Mouse (Mus musculus) hematopoietic multipotent progenitor cell, adult 10-12 weeks (in vitro differentiated cells): ENCODE measurements around the gene Lrwd1. TPM values are rescaled to one million over a fixed set of nuclear protein-coding genes. Genes with fewer than 3 reads are reported as not detected.

Source experiments
- polyA plus RNA-seq: library from polyadenylated mRNA; stranded (reverse); fragments of >175 nt; gene quantifications from 2 replicates; pipeline ENCODE4 v1.2.3, GENCODE M21; 2012; ENCODE audit warnings: low replicate concordance

Lrwd1 gene
- polyA plus RNA-seq = 48.0 and 50.0 TPM in 2 replicates

DNA sequence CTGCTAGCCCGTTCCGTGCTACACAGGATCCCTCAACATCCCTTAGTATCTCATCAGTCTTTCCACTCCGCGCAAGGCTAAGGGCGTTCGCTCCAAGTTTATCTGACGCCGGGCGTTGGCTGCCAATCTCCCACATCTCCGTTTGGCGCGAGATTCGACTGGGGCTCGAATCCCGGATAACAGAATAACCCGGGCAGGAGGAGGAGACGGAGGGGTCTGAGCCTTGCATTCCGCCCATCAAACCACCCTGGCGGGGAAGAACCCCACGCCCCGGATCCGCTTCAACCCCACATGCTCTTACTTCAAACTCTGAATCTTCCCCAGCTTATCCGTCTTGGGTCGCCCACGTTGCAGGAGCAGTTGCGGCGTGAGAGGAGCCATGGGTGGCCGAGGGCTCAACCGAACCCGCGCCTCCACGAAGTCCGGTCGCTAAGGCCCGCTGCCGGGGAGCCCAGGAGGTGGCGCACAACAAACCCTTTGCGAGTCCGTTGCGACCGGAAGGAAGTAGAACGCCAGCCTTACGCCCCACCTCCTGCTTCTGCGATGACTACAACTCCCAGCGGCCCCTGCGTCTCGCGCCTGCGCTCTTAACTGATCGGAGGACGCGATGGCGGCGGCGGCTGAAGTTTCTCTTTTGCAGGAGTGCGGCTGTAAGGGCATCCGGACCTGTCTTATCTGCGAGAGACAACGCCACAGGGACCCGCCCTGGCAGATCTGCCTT, at the start of gene Lrwd1, which contains the start of gene Alkbh4:
Gene Lrwd1 (minus strand): TSS at position 504 of the 721 bp plus-strand sequence.
Gene Alkbh4 (plus strand): TSS at position 576 of the 721 bp plus-strand sequence.

DNA sequence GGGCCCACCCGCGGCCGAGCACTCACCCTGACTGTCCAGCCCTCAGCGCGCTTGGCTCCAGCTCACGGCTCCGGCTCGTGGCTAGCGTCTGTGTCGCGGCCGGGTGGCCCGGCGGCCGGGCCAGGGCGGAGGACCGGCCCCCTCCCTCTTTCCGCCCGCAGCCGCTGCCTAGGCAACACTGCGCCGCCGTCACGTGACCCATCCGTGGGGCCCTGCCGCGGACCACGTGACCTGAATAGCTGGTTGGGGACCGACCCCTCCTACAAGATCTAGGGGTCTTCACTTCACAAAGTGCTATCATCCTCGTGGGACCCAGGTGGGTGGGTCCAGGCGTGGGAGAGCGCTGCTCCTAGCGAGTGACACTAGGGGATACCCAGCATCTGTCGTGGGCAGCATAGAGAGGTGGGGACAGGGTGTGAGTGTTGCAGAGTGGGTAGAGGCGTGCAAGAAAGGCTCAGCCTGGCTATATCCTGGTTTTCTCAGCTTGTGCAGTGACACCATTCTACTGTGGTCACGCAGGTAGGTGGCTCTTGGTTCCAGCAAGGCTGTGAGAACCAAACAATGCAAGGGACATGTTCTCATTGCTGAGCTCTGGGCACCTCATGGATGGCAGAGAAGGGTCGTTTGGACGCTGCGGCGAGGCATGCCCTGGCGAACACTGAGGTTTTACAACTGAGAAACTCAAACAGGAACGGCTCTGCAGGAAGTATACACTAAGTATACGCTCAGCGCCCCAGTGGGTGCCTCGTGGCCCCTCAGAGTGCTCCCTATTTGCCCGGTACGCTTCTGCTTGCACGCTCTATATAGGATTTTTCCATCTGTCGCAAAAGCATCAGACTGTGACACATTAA, 34.9 kb upstream of the Lrwd1 start, which contains the start of gene Orai2:
Gene Orai2 (minus strand): TSS at position 202 of the 851 bp plus-strand sequence.

DNA sequence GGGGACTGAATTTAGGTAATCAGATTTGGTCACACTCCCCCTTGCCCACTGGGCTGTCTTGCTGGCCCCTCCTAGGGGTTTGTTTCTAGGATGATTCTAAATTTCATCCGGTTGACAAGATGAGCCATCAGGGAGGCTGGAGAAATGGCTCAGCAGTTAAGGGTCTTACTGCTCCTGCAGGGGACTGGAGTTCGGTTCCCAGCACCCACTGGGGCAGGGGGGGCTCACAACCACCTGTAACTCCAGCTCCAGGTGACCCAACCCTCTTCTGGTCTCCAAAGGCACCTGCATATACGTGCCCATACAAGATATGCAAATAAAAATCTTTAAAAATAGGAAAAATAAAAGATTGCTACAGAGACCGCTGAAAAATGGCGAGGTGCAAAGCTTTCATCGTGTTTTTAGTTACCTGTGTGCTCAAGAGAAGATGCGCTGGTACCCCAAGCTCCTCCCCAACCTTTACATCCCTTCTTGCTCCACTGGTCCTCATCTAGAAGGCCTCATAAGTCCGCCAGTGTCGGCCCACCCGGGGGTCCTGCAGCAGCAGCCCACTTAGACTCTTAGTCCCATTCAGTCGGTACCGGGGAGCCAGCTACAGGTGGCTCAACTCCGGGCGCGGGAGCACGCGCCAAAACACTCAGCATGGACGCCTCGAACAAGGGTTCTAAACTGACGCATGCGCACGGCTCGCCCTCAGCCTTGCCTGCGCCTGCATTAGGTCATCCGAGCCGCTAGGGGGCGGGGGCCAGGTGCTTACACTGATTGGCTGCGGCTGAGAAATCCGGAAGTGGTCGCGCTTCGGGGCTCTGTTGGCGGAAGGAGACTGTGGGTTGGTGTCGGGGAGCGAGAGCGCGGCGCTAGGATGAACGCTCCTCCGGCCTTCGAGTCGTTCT, 19.7 kb downstream of the Lrwd1 start, which contains the start of gene Polr2j:
Gene Polr2j (plus strand): TSS at position 741 of the 893 bp plus-strand sequence.

GRCm38 (mm10) chr5:136083669-136084107, 52.2 kb downstream of the Lrwd1 start, which contains the start of gene Rasa4:
Gene Rasa4 (plus strand): TSS chr5:136083916.

Other genes with a start within 250 kb of the Lrwd1 start
- gene Hspb1, start 248.2 kb downstream of the Lrwd1 start, polyA plus RNA-seq = 1.8 TPM in 1 of 2 replicates, not detected in the other
- 78.6 and 114 TPM in 2 replicates for gene Ywhag, start 201.5 kb downstream of the Lrwd1 start, polyA plus RNA-seq
- gene Ssc4d, start 161.5 kb downstream of the Lrwd1 start, polyA plus RNA-seq = 1.6 and 2.0 TPM in 2 replicates
- not detected in 2 replicates for gene Zp3, start 156.0 kb downstream of the Lrwd1 start, polyA plus RNA-seq
- 46.6 and 52.9 TPM in 2 replicates for gene Dtx2, start 141.3 kb downstream of the Lrwd1 start, polyA plus RNA-seq
- gene Upk3b, start 97.6 kb downstream of the Lrwd1 start, polyA plus RNA-seq = 0.10 TPM in 1 of 2 replicates, not detected in the other
- gene Upk3bl, start 81.6 kb downstream of the Lrwd1 start, polyA plus RNA-seq = not detected in 2 replicates
- gene Rasa4, start 52.2 kb downstream of the Lrwd1 start, polyA plus RNA-seq = 24.3 and 31.9 TPM in 2 replicates
- 14.8 and 59.0 TPM in 2 replicates for gene Polr2j, start 19.4 kb downstream of the Lrwd1 start, polyA plus RNA-seq
- gene Alkbh4, start 72 bp upstream of the Lrwd1 start, polyA plus RNA-seq = 37.0 and 70.1 TPM in 2 replicates
- gene Orai2, start 34.6 kb upstream of the Lrwd1 start, polyA plus RNA-seq = 93.8 and 109 TPM in 2 replicates
- 7.6 and 33.4 TPM in 2 replicates for gene Prkrip1, start 62.9 kb upstream of the Lrwd1 start, polyA plus RNA-seq
- gene Sh2b2, start 110.5 kb upstream of the Lrwd1 start, polyA plus RNA-seq = 50.0 and 111 TPM in 2 replicates